Mouse (Mus musculus): ENCODE data around the gene Anxa4.

DNA sequence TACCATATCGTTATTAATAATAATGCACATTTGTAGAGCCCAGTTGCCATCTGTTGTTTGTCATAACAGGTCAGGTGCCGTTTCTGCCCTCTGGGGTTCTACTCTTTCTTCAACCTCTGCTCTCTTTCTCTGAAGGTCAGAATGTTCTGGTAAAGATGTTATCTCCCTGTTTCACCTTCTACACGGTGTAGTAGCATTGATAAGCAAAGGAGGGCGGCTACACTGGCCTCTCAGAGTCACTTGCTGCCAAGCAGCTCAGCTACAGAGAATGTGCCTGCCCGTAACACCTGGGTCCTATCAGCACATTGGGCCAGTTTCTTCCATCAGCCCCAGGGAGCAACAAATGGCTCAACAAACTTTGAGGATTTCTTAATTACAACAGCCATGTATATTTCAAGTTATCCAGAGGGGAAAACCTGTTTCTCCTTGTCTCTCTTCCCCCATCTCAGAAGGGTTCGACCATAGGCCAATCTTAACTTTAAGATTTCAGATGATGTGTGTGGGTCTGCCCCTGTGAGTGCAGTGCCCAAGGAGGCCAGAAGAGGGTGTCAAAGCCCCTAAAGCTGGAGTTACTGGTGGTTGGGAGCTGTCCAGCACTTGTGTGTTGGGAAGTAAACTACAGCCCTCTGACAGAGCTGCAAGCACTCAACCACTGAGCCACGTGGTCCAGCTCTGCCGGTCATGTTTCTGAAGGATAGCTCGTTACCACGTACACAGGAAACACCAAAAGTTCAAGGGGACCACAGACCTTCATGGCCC lies 39.1 kb downstream of the Anxa4 start:
- TF ChIP-seq CTCF (conservative IDR thresholded peaks at IDR 0.05; ENCODE audit: low read length) = peak; percentile 93
- TF ChIP-seq POU5F1 (IDR thresholded peaks at IDR 0.05; ENCODE audit: borderline replicate concordance, low read length) = no peak
- no peak for TF ChIP-seq NANOG (IDR thresholded peaks at IDR 0.05; ENCODE audit: borderline replicate concordance, low read length)
